ENCODE assay signal across 19 mouse cellular contexts in genomic region chr2:52084013-52084412, GRCm38 (mm10). TPM values are rescaled to one million over a fixed set of nuclear protein-coding genes. Genes with fewer than 3 reads are reported as not detected.
"Had no signal": no experiment of that assay in that cellular context is flagged by ENCODE, and none has a peak within 500 bp of the region (broad histone marks: within the 10 kb centered on the region; RNA-seq: fewer than 3 reads in every experiment).

No protein-coding gene starts in this region.

- H3K4me2 ChIP-seq: lung, embryonic 15.5 days; midbrain, embryonic 11.5 days; midbrain, embryonic 13.5 days; midbrain, embryonic 15.5 days; neural tube, embryonic 13.5 days; neural tube, embryonic 15.5 days had no signal

- ATAC-seq: midbrain, embryonic 13.5 days; midbrain, embryonic 15.5 days had no signal

- H3K9me3 ChIP-seq: lung, embryonic 15.5 days; megakaryocyte, embryonic 14.5 days; midbrain, embryonic 13.5 days; midbrain, embryonic 15.5 days; neural tube, embryonic 13.5 days; neural tube, embryonic 15.5 days had no signal

- H3K9ac ChIP-seq: liver, embryonic 14.5 days; lung, embryonic 15.5 days; midbrain, embryonic 13.5 days; midbrain, embryonic 15.5 days; neural tube, embryonic 13.5 days; neural tube, embryonic 15.5 days had no signal

- H3K4me1 ChIP-seq: lung, embryonic 15.5 days; megakaryocyte, embryonic 14.5 days; midbrain, embryonic 13.5 days; midbrain, embryonic 15.5 days; neural tube, embryonic 13.5 days; neural tube, embryonic 15.5 days had no signal

- H3K27me3 ChIP-seq: lung, embryonic 15.5 days; megakaryocyte, embryonic 14.5 days; midbrain, embryonic 13.5 days; midbrain, embryonic 15.5 days; neural tube, embryonic 13.5 days; neural tube, embryonic 15.5 days had no signal

- H3K4me3 ChIP-seq: lung, embryonic 15.5 days; megakaryocyte, embryonic 14.5 days; midbrain, embryonic 13.5 days; midbrain, embryonic 15.5 days; neural tube, embryonic 13.5 days; neural tube, embryonic 15.5 days had no signal

- DNase-seq: lung, adult 2 months; lung, postnatal 10 days; retina, postnatal 1 day; right cerebral cortex, adult 18-20 months; right cerebral cortex, postnatal 25 days; right cerebral cortex, postnatal 4 days; spleen, adult 18-20 months; thymus, adult 18-20 months; thymus, postnatal 14 days; thymus, postnatal 4 days had no signal

- H3K27ac ChIP-seq: liver, embryonic 14.5 days; lung, embryonic 15.5 days; macrophage; midbrain, embryonic 13.5 days; midbrain, embryonic 15.5 days; neural tube, embryonic 13.5 days; neural tube, embryonic 15.5 days had no signal

RNA-seq across cellular contexts. Expression of gene Tnfaip6, which starts 46.2 kb away (rescaled TPM):
- polyA plus RNA-seq: macrophage had no signal
